ENCODE assay signal across 8 mouse cellular contexts in the genomic region with DNA sequence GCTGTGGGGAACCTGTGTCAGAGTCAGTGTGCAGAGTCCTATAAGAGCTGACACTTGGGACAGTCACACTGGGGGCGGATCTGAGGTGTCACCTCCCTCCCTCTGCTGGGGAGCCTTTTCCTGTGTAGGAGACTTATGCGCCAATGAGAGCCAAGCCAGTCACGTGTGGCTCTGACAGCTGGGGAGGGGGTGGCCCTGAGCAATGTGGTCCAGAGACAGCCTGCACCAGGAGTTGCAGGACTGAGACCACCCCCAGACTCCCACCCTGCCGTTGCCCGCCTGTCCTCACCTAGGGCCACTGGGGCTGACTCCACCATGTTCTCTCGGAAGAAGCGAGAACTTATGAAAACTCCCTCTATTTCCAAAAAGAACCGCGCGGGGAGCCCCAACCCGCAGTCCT. TPM values are rescaled to one million over a fixed set of nuclear protein-coding genes. Genes with fewer than 3 reads are reported as not detected.
A peak's percentile ranks its signal among the peaks of the same experiment; 100 is the strongest.
DNase-seq lines count a peak whose midpoint lies in the region.

A gene (plus strand): TSS at position 143 of the 400 bp plus-strand sequence.

- 0% methylated on average over 11 of the region's 11 CpGs for WGBS in macrophage (ENCODE audit: missing documents)

- peaks cover 31% of the 10 kb centered on the region; the same call in 1 of the 2 replicates for H3K36me3 ChIP-seq in macrophage (ENCODE audit: inconsistent target)

- intact Hi-C loops in left cerebral cortex, postnatal 36 days (cut with DNase I): no loop called here

- peak within 1 kb of the TSS; percentile 90 for H3K4me3 ChIP-seq in macrophage (ENCODE audit: inconsistent target)

- peaks cover 51% of the 10 kb centered on the region for H3K79me2 ChIP-seq in macrophage (ENCODE audit: inconsistent target)

- peak within 1 kb of the TSS; percentile 97 for H3K27ac ChIP-seq in macrophage

- DNase-seq in urinary bladder, adult 2 months (ENCODE audit: low spot score): no peak
- no peak for DNase-seq in urinary bladder, postnatal 25 days (ENCODE audit: low spot score)
- DNase-seq in induced T-regulatory cell, adult 2 months (ENCODE audit: low read depth): peak; percentile 95
- peak; percentile 89 for DNase-seq in thymus, postnatal 25 days
- no peak for DNase-seq in gastrocnemius, adult 18-20 months (ENCODE audit: low spot score)
- DNase-seq in urinary bladder, postnatal 4 days (ENCODE audit: low spot score in 2 of 2): no peak
- DNase-seq in left cerebral cortex, postnatal 36 days (ENCODE audit: low spot score in 2 of 2): no peak

RNA-seq across cellular contexts. Expression of the gene that starts here (rescaled TPM):
- polyA plus RNA-seq in urinary bladder, adult 2 months (2012; rRNA removed): 18.9 and 23.0 TPM in 2 replicates
- total RNA-seq in macrophage (2018; cell fraction: chromatin; rRNA removed): 100 to 1,000 TPM in 23 of 26 experiments, 10 to 100 TPM in 3; 60.1 to 650 (median 256) TPM
- 100 to 1,000 TPM in 7 of 26 experiments, 10 to 100 TPM in 19; 38.3 to 135 (median 73.0) TPM for total RNA-seq in macrophage (2018; cell fraction: cytosol; rRNA removed)
- total RNA-seq in macrophage (2018; cell fraction: nucleus; rRNA removed): 100 to 1,000 TPM in 19 of 26 experiments, 10 to 100 TPM in 7; 53.9 to 429 (median 152) TPM
- 56.2 to 124 TPM (median 74.2 TPM) in 3 replicates for polyA plus RNA-seq in macrophage (2018)
- 1 to 10 TPM in 1 of 2 experiments, under 1 TPM in 1; 0.75 to 1.3 TPM for total RNA-seq in gastrocnemius, adult 18-20 months (2021)
- 1 to 10 TPM; 3.3 to 5.3 TPM for total RNA-seq in left cerebral cortex, postnatal 36 days (2021)

Comparison
In these comparisons a context has a peak if more than half of its experiments do, and no peak if none do; other contexts are left out.
1. DNase-seq: peak in induced T-regulatory cell, adult 2 months (single experiment) and thymus, postnatal 25 days (single experiment); none in urinary bladder, adult 2 months (single experiment), urinary bladder, postnatal 25 days (single experiment), gastrocnemius, adult 18-20 months (single experiment), urinary bladder, postnatal 4 days (0 of 2) and left cerebral cortex, postnatal 36 days (0 of 2).